Mouse (Mus musculus): ENCODE measurements at regions not wholly inside any gene's neighbourhood (a gene's known extent, or its start where the extent isn't known, plus 50 kb on each side); places are given as distances from the start of the nearest gene placed in this dataset.
"Not testable (repeated sequence)": the region's sequence is repeated elsewhere in the genome, so short reads cannot be mapped to it uniquely, and the experiment has no call there.

DNA sequence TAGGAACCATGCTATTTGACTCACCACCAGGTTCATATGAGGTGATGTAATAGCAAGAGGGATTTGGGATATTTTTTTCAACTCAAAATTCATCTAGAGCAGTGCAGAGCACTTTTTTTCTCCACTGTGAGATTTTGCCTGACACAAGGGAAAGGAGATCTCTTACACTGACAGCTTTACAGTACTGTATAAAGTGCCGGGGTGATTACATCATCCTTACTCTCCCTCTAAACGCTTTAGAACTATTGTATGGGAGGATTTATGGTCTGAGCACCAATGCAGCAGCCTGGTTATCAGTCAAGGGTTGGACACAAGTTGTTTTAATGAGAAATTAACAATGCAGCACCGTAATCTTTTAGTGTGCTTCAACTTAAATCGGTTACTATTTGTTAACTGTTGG is 196.5 kb downstream of the Bmp2 start:
- no peak for DNase-seq (ENCODE audit: low spot score)

DNA sequence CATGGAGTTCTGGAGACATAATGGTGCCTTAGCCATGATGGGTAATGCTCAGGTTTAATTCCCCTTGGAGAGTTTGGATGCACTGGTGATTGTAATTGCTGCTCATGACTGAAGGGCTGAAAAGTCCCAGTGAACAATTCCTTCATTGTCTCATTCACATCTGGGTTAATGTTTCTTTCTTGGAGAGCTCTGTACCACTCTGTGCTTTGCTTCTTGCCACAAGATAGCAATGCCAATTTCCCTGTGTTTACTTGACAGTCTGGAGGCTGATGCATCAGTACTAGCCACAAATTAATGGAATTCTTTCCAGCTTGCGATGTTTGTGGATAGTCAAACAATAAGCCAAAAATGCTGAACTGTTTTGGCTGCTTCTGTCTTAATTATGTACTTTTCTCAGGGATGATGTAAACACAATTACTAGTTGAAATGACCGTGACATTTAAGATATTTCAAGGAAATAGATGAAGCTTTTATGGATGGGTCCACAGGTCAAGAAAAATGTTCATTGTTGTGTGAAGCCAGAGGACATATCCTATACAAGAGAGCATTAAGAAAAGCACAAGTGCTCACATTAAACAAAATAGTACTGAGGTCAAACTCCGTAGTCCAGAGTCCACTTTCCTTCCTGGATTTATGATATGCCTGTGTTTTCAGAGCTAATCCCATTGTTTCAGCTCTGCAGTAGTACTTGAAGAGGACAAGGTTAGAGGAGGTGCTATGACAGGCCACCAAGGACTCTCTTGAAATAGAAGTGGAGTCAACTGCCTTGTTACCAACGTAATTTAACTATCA is 198.1 kb downstream of the Bmp2 start:
- DNase-seq (ENCODE audit: low spot score) = no peak

DNA sequence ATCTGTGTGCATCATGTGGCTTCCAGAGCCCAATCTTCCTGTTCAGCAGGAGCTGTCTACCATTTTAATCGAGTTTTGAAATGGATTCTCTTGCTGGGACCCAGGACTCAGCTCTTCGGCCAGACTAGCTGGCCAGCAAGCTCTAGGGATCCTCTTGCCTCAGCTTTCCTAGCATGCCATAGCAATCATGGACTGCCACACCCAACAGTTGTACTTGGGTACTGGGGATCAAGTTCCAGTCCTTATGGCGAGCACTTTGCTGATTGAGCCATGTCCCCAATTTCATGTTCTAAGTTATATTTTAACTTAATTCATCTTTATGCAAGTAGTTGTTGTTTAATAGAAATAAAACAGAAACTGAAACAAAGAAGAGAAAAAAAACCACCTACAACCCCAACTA is 202.1 kb downstream of the Bmp2 start:
- DNase-seq (ENCODE audit: low spot score) = no peak

DNA sequence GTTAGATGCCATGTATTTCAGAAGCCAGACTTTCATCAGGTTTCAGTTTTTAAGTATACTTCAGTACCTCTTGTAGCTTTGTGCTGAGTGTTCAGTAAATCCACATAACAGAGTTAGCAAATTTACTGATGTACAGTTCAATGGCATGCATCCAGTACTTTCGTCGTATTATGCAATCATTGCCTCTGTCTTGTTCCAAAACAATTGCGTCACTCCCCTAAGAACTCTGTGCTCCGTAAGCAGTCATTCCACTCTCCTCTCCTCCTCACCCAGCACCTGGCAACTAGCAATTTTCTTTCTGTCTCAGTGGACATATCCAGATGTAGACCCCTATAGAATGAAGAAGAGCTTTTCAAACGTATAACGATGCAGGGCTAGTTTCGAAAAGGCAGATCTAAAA is 209.5 kb downstream of the Bmp2 start:
- DNase-seq (ENCODE audit: low spot score) = no peak

DNA sequence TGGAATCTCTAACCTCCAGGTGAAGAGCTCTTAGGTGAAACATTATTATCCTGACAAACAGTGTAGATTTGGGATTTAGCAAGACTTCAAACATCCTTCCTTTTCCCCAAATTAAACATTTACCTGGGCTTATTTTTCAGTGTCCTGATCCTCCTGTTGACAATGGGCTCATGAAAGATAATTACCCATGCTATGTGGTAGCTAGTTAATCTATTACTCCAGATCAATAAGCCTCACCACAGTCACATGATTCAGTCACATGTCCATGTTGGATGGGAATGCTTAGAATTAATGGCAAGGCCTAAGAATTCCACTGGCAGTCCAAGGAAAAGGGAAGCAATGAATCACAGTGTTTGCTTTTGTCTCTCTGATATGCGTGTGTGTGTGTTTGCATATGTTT is 216.6 kb downstream of the Bmp2 start:
- no peak for DNase-seq (ENCODE audit: low spot score)

DNA sequence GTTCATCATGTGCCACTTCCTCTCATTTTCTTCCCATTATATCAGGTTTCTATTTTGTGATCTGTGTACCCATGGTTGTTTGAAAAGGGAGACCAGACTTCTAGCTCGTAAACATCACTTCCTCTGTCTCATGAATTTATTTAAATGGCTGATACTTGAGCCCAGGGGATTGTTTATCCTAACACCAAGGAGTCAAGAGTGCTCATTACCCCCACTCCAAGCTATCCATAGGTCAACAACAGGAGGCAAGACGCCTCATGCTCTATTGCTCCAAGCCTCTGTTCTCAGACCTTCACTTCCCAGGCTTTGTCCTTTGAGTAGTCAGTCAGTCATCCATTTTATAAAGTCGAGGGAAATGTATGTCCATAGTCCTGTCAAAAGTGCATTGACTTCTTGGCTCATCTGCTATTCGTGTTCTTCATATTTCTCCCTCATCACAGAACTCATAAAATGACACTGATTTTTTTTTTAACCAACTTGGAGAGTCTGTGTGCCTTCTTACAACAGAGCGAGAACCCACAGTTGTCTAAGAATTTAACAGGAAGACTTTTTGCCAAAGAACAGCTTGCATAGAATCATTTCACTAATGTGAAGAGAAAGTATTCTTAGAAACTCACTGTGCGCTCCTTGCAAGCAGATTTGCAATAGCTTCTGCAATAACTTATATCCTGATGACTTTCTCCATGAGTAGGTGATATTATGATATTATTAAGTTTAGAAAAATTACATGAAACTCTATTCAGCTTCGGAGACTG is 231.8 kb downstream of the Bmp2 start:
- DNase-seq (ENCODE audit: low spot score) = no peak

DNA sequence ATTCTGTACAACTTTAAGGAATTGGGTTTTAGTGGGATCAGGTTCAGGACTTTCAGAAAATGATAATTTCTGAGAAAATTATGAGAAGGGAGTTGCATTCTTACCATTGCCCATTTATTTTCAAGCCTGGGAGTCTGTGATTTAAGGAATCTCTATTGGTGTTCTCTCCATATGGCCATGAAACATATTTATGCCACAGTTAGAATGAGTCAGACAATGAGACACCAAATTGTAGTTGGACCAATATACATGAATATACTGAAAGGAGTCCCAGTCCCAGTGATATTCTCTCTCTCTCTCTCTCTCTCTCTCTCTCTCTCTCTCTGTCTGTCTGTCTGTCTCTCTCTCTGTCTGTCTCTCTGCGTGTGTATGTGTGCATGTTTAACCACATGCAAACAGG is 239.1 kb downstream of the Bmp2 start:
- DNase-seq (ENCODE audit: low spot score) = no peak

DNA sequence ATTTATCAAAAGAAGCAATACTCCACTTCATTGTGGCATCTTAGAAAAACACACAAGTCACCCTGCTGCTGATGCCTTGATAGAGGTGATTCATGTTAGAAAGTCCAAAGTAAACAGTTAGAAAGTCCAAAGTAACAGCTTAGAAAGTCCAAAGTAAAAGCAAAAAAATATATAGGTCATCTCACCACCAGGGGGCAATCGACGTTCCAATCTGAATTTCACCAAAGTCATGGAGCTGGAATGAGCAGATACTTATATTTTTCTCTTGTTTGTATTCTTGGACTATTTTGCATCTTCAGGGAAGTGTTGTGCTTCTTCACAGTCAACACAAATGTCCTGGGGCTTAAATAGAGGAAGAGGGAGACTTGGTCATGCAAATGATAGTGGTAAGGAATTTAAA is 241.3 kb downstream of the Bmp2 start:
- no peak for DNase-seq (ENCODE audit: low spot score)

DNA sequence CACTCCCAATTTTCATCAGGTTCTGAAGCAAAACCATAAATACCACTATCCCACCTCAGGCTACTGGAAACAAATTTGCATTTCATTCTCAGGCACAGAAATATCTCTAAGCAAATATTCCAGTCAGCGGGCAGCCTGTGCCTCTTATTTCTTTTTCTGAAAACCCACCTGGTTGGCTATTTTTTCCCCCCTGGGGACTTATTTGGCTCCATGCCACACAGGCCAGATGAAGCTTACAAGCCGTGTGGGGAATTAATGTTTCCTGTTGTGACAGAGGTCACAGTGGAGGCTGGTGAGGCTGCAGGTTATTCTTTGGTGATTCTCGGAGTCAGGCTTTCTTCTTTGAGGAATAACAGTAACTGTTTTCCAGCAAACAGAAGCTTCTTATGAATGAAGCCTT is 250.7 kb downstream of the Bmp2 start:
- DNase-seq (ENCODE audit: low spot score) = no peak

DNA sequence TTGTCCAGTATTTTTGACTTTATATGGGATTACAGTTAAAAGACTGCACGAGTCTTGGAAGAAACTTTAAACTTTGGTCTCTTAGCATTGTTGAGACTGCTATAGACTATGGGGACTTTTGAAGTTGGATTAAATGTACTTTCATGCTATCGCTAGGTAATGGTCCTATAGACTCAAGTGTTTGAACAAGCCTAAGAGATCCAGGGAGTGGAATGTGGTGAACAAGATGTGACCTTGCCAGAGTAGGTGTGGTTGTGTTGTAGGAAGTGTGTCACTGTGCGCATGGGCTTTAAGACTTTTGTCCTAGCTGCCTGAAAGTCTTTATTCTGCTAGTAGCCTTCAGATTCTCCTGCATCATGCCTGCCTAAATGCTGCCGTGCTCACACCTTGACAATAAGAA is 269.5 kb downstream of the Bmp2 start:
- DNase-seq (ENCODE audit: low spot score) = no peak

DNA sequence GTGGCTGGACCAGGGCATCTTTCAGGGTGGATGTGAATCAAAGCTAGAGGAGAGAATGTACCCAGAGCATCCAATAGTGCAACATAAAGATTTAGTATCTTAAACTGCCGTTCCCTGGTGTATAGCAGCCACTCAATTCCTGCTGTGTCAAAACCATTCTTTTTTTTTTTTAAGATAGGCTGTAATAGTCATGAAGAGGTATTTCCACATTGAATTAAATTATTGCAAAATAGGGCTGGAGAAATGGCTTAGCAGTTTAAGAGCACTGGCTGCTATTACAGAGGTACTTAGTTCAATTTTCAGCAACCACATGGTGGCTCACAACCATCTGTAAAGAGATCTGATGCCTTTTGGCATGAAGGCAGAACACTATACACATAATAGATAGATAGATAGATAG is 277.4 kb downstream of the Bmp2 start:
- DNase-seq (ENCODE audit: low spot score) = no peak

DNA sequence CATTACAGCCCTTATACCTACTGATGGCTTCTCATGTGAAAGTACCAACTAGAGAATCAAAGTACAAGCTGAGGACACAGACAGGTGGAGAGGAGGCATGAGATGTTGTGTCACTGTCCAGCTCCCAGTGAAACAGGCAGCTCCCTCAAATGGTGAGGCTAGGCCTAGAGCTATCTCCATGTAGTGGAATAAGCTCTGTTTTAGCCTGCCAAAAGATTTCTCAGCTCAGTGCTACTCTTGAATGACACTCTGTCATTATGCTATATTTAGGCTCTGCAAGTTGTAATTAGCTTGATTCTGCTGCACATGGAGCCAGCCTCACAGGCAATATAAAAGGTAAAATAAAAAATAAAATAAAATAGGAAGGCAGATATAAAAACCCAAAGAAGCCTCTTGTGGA is 298.5 kb downstream of the Bmp2 start:
- DNase-seq (ENCODE audit: low spot score) = no peak

DNA sequence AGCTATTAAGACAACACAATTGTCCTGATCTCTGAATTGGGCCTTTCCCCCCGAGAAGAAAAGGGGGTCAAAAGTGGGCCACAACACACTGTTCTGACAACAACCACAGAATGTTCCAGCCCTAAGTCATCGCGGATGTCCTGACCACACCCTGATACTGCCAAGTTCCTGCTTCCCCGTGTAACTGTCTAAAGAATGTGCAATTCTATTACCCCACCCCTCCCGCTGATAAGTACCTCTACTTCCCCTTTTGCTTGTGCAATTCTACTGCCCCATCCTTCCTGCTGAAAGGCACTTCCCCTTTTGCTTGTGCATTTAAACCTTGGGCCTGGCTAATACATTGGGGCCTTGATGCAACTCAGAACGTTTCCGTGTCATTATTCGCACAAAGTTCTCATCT is 323.0 kb downstream of the Bmp2 start:
- not testable (repeated sequence) for DNase-seq (ENCODE audit: low spot score)

DNA sequence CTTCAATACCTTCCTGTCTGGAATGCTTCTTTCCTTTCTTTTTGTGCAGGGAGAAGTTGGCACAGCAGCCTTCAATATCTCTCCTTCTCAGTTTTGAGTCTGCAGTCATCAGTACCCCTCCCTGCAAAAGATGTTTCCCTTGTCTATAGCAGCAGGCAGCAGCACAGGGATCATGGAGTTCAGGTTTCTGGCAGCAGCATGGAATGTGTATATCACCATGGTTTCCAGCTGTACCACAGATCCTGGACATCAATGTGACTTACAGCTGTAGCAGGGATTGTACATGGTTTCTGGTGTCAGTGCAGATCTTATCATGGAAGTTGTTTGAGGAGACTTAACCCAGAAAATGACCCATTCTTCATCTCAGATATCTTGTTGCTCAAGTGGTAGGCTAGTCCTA is 331.7 kb downstream of the Bmp2 start:
- DNase-seq (ENCODE audit: low spot score) = no peak

DNA sequence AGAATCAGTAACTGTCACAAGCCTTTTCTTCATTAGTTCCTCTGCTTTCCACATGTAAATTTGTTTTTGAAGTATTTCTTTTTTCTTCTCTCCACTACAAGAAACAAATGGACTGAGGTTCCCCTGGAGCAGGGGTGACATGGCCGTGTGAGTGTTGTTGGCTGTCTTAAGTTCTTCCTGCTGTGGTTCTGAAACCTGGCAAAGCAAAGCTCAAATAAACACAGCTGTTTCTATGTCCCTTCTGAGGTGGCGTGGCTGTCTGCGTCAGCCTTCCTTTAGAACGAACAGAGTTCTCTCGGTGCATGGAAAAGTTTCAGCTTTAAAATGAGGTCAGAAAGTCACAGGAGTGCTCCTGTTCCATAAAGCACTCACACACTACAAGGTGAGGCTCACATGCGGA is 354.3 kb downstream of the Bmp2 start:
- DNase-seq (ENCODE audit: low spot score) = no peak

Measured in c-Kit-positive CD71-positive TER-119-positive erythroid progenitor cells, embryonic 14.5 days (primary cell).